26 mouse cellular contexts compared by ENCODE assay signal in the genomic region with DNA sequence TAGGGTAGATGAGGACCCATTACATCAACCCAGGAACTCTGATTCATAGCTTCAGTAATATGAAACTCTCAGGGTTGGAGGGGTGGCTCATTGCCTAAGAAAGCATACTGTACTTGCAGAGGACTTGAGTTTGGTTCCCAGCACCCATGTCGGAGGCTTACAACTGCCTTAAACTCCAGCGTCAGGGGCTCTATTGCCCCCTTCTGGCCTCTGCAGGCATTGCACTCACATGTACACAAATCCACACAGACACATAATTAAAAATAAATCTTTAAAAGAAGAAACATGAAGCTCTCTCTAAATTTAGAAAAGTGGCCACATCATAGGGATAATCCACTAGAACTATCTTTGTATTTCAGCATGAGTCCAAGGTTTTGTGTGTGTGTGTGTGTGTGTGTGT. TPM values are rescaled to one million over a fixed set of nuclear protein-coding genes. Genes with fewer than 3 reads are reported as not detected.
DNase-seq lines count a peak whose midpoint lies in the region; ATAC-seq and TF ChIP-seq lines count a peak whose summit lies in the region.
"Had no signal": no experiment of that assay in that cellular context is flagged by ENCODE, and none has a peak within 500 bp of the region (broad histone marks: within the 10 kb centered on the region; RNA-seq: fewer than 3 reads in every experiment).

No protein-coding gene starts in this region.

- no peak for TF ChIP-seq POLR2A in kidney, adult 2 months (IDR thresholded peaks at IDR 0.05; ENCODE audit: low read depth, low read length)

- H3K4me3 ChIP-seq in kidney, adult 2 months (ENCODE audit: insufficient read depth, low read depth, low read length): no peak overlapping the region
- no peak overlapping the region for H3K4me3 ChIP-seq in lung, postnatal 0 days (ENCODE audit: low read depth, low read length)
- H3K4me3 ChIP-seq: forebrain, embryonic 12.5 days; hindbrain, embryonic 12.5 days; limb, embryonic 10.5 days; liver, embryonic 12.5 days; lung, embryonic 15.5 days; midbrain, embryonic 13.5 days; neural tube, embryonic 12.5 days had no signal

- no peak overlapping the region for H3K9ac ChIP-seq in lung, postnatal 0 days (replicated peaks; ENCODE audit: low read depth)
- H3K9ac ChIP-seq: forebrain, embryonic 12.5 days; hindbrain, embryonic 12.5 days; liver, embryonic 12.5 days; lung, embryonic 15.5 days; midbrain, embryonic 13.5 days; neural tube, embryonic 12.5 days had no signal

- TF ChIP-seq CTCF in kidney, adult 2 months (conservative IDR thresholded peaks at IDR 0.05; ENCODE audit: insufficient read depth, insufficient read length, low read depth, low read length): no peak
- peak; percentile 13; the same call in 1 of the 2 replicates for TF ChIP-seq CTCF in lung, postnatal 0 days (IDR thresholded peaks at IDR 0.05)
- peak; percentile 39 for TF ChIP-seq CTCF in Patski (IDR thresholded peaks at IDR 0.05)

- in situ Hi-C loops in Patski (cut with MboI; ENCODE audit: low pct_unique_long_range_greater_than_20kb): no loop called here

- no peaks in the 10 kb centered on the region for H3K27me3 ChIP-seq in kidney, adult 2 months (replicated peaks; ENCODE audit: control insufficient read depth, insufficient read depth, low read length)
- no peaks in the 10 kb centered on the region for H3K27me3 ChIP-seq in lung, postnatal 0 days (replicated peaks; ENCODE audit: insufficient read depth, low read length)
- no peaks in the 10 kb centered on the region for H3K27me3 ChIP-seq in Patski
- H3K27me3 ChIP-seq: forebrain, embryonic 12.5 days; hindbrain, embryonic 12.5 days; liver, embryonic 12.5 days; lung, embryonic 15.5 days; midbrain, embryonic 13.5 days; neural tube, embryonic 12.5 days had no signal

- ATAC-seq in lung, postnatal 0 days: no peak
- ATAC-seq in Patski: no peak
- no peak for ATAC-seq in frontal cortex, adult (ENCODE audit: low TSS enrichment)
- ATAC-seq: inflammation-experienced regulatory T-cells, adult 6 months; liver, embryonic 12.5 days; midbrain, embryonic 13.5 days had no signal

- H3K4me2 ChIP-seq in lung, postnatal 0 days (replicated peaks; ENCODE audit: low read depth, low read length): no peak overlapping the region
- H3K4me2 ChIP-seq: forebrain, embryonic 12.5 days; heart, embryonic 11.5 days; hindbrain, embryonic 12.5 days; liver, embryonic 12.5 days; lung, embryonic 15.5 days; midbrain, embryonic 13.5 days; neural tube, embryonic 12.5 days had no signal

- no peak for TF ChIP-seq EP300 in lung, postnatal 0 days (IDR thresholded peaks at IDR 0.05)

- H3K9me3 ChIP-seq in lung, postnatal 0 days (ENCODE audit: low read length): no peaks in the 10 kb centered on the region
- H3K9me3 ChIP-seq: forebrain, embryonic 12.5 days; hindbrain, embryonic 12.5 days; limb, embryonic 10.5 days; liver, embryonic 12.5 days; lung, embryonic 15.5 days; midbrain, embryonic 13.5 days; neural tube, embryonic 12.5 days had no signal

- H3K4me1 ChIP-seq in kidney, adult 2 months (ENCODE audit: control insufficient read depth, insufficient read depth, low read length): peaks cover 8% of the 10 kb centered on the region
- H3K4me1 ChIP-seq in lung, postnatal 0 days (ENCODE audit: insufficient read depth, low read depth, low read length): no peaks in the 10 kb centered on the region
- H3K4me1 ChIP-seq: forebrain, embryonic 12.5 days; hindbrain, embryonic 12.5 days; limb, embryonic 10.5 days; liver, embryonic 12.5 days; lung, embryonic 15.5 days; midbrain, embryonic 13.5 days; neural tube, embryonic 12.5 days had no signal

- H3K27ac ChIP-seq in kidney, adult 2 months (ENCODE audit: insufficient read depth, low read depth, low read length): peak overlapping the region; percentile 36; the same call in 1 of the 2 replicates
- no peak overlapping the region for H3K27ac ChIP-seq in lung, postnatal 0 days (ENCODE audit: low read length)
- H3K27ac ChIP-seq: forebrain, embryonic 12.5 days; hindbrain, embryonic 12.5 days; limb, embryonic 10.5 days; liver, embryonic 12.5 days; lung, embryonic 15.5 days; midbrain, embryonic 13.5 days; neural tube, embryonic 12.5 days had no signal

- POLR2A ChIA-PET in Patski (lab: Charles Lee): interaction anchor here (0.6 to 1.2 kb wide), 2 partner anchors 26 to 177 kb away, joined by 3 to 4 read pairs; no protein-coding TSS in a partner anchor

- H3K36me3 ChIP-seq in kidney, adult 2 months (ENCODE audit: control insufficient read depth, insufficient read depth, low read length): no peaks in the 10 kb centered on the region
- H3K36me3 ChIP-seq in lung, postnatal 0 days (ENCODE audit: insufficient read depth, low read length): no peaks in the 10 kb centered on the region
- H3K36me3 ChIP-seq: forebrain, embryonic 12.5 days; G1E; hindbrain, embryonic 12.5 days; limb, embryonic 10.5 days; liver, embryonic 12.5 days; lung, embryonic 15.5 days; midbrain, embryonic 13.5 days; neural tube, embryonic 12.5 days had no signal

- no peak for DNase-seq in kidney, adult 2 months
- no peak for DNase-seq in kidney, adult 11 months
- DNase-seq in lung, postnatal 0 days (ENCODE audit: low spot score): no peak
- no peak for DNase-seq in lung, postnatal 14 days
- no peak for DNase-seq in Patski (ENCODE audit: low read depth, low spot score)
- DNase-seq in ovary, postnatal 14 days (ENCODE audit: low spot score): no peak
- DNase-seq: adrenal gland, adult 2 months; cerebellum, adult 9-11 months; gastrocnemius, postnatal 14 days; heart, postnatal 14 days had no signal

- 77% methylated on average over 2 of the region's 2 CpGs for WGBS in kidney, adult 2 months
- WGBS in lung, postnatal 0 days: 68% methylated on average over 2 of the region's 2 CpGs

- CTCF ChIA-PET in Patski (lab: Charles Lee): interaction anchor here (1.1 to 3.6 kb wide), 8 partner anchors 10 to 94 kb away, joined by 3 to 26 read pairs (median 8); a partner anchor contains a TSS

RNA-seq across cellular contexts. Expression of a gene that starts 3.0 kb away (rescaled TPM):
- 159 and 165 TPM in 2 replicates for polyA plus RNA-seq in kidney, adult 2 months (2012; rRNA removed)
- not detected in 2 replicates for polyA plus RNA-seq in lung, postnatal 0 days (2015; fragmentation: Nextera tagmentation; extraction: Ambion mirVana)
- 0.14 TPM for polyA plus RNA-seq in Patski (2021)
- polyA plus RNA-seq: adrenal gland, adult 2 months; cortical plate, adult 2 months; embryonic facial prominence, embryonic 11.5 days; forebrain, embryonic 12.5 days; frontal cortex, adult 2 months; G1E; heart, embryonic 11.5 days; hindbrain, embryonic 12.5 days; inflammation-experienced regulatory T-cells, adult 6 months; limb, embryonic 10.5 days; liver, embryonic 12.5 days; lung, embryonic 15.5 days; midbrain, embryonic 13.5 days; neural tube, embryonic 12.5 days; thymus, postnatal 0 days; urinary bladder, adult 2 months had no signal

RNA-seq across cellular contexts. Expression of a gene that starts 24.8 kb away (rescaled TPM):
- 0.30 TPM in 1 of 2 replicates, not detected in the other for polyA plus RNA-seq in kidney, adult 2 months (2012; rRNA removed)
- polyA plus RNA-seq in lung, postnatal 0 days (2015; fragmentation: Nextera tagmentation; extraction: Ambion mirVana): not detected in 2 replicates
- 0.22 TPM for polyA plus RNA-seq in Patski (2021)
- polyA plus RNA-seq: adrenal gland, adult 2 months; cortical plate, adult 2 months; embryonic facial prominence, embryonic 11.5 days; forebrain, embryonic 12.5 days; frontal cortex, adult 2 months; G1E; heart, embryonic 11.5 days; hindbrain, embryonic 12.5 days; inflammation-experienced regulatory T-cells, adult 6 months; limb, embryonic 10.5 days; liver, embryonic 12.5 days; lung, embryonic 15.5 days; midbrain, embryonic 13.5 days; neural tube, embryonic 12.5 days; thymus, postnatal 0 days; urinary bladder, adult 2 months had no signal

RNA-seq across cellular contexts. Expression of a gene that starts 26.2 kb away (rescaled TPM):
- not detected in 2 replicates for polyA plus RNA-seq in kidney, adult 2 months (2012; rRNA removed)
- polyA plus RNA-seq in lung, postnatal 0 days (2015; fragmentation: Nextera tagmentation; extraction: Ambion mirVana): not detected in 2 replicates
- polyA plus RNA-seq in Patski (2021): 0.83 TPM
- polyA plus RNA-seq: adrenal gland, adult 2 months; cortical plate, adult 2 months; embryonic facial prominence, embryonic 11.5 days; forebrain, embryonic 12.5 days; frontal cortex, adult 2 months; G1E; heart, embryonic 11.5 days; hindbrain, embryonic 12.5 days; inflammation-experienced regulatory T-cells, adult 6 months; limb, embryonic 10.5 days; liver, embryonic 12.5 days; lung, embryonic 15.5 days; midbrain, embryonic 13.5 days; neural tube, embryonic 12.5 days; thymus, postnatal 0 days; urinary bladder, adult 2 months had no signal

RNA-seq across cellular contexts. Expression of a gene that starts 29.6 kb away (rescaled TPM):
- polyA plus RNA-seq in kidney, adult 2 months (2012; rRNA removed): not detected in 2 replicates
- polyA plus RNA-seq in lung, postnatal 0 days (2015; fragmentation: Nextera tagmentation; extraction: Ambion mirVana): not detected in 2 replicates
- polyA plus RNA-seq in Patski (2021): not detected
- polyA plus RNA-seq: adrenal gland, adult 2 months; cortical plate, adult 2 months; embryonic facial prominence, embryonic 11.5 days; forebrain, embryonic 12.5 days; frontal cortex, adult 2 months; G1E; heart, embryonic 11.5 days; hindbrain, embryonic 12.5 days; inflammation-experienced regulatory T-cells, adult 6 months; limb, embryonic 10.5 days; liver, embryonic 12.5 days; lung, embryonic 15.5 days; midbrain, embryonic 13.5 days; neural tube, embryonic 12.5 days; thymus, postnatal 0 days; urinary bladder, adult 2 months had no signal

RNA-seq across cellular contexts. Expression of a gene that starts 31.4 kb away (rescaled TPM):
- polyA plus RNA-seq in kidney, adult 2 months (2012; rRNA removed): 1.0 and 2.0 TPM in 2 replicates
- polyA plus RNA-seq in lung, postnatal 0 days (2015; fragmentation: Nextera tagmentation; extraction: Ambion mirVana): not detected in 2 replicates
- polyA plus RNA-seq in Patski (2021): not detected
- polyA plus RNA-seq: adrenal gland, adult 2 months; cortical plate, adult 2 months; embryonic facial prominence, embryonic 11.5 days; forebrain, embryonic 12.5 days; frontal cortex, adult 2 months; G1E; heart, embryonic 11.5 days; hindbrain, embryonic 12.5 days; inflammation-experienced regulatory T-cells, adult 6 months; limb, embryonic 10.5 days; liver, embryonic 12.5 days; lung, embryonic 15.5 days; midbrain, embryonic 13.5 days; neural tube, embryonic 12.5 days; thymus, postnatal 0 days; urinary bladder, adult 2 months had no signal

Comparison
In these comparisons a context has a peak if more than half of its experiments do, and no peak if none do; other contexts are left out.
1. RNA of a gene that starts 3.0 kb away (polyA plus RNA-seq): 159 to 165 TPM in kidney, adult 2 months; 0.14 TPM in Patski (single experiment) and not detected in lung, postnatal 0 days; every median in the first group is over 100 times any median in the second.